Mouse (Mus musculus): ENCODE results near the gene C5ar2.
"Not testable (repeated sequence)": the region's sequence is repeated elsewhere in the genome, so short reads cannot be mapped to it uniquely, and the experiment has no call there.

The C5ar2 gene

DNA sequence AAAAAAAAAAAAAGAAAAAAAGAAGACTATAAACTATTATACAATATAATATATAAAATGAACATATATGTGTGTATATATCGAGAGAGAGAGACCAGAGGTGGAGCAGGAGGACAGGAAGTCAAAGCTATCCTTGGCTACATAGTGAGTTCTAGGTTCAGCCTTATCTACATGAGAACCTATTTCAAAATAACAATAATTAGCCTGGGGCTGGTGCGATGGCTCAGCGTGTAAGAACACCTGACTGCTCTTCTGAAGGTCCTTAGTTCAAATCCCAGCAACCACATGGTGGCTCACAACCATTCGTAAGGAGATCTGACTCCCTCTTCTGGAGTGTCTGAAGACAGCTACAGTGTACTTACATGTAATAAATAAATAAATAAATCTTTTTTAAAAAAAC is 12.0 kb upstream of the C5ar2 start:
- not testable (repeated sequence) for DNase-seq

GRCm38 (mm10) chr7:16254195-16254594 is 10.2 kb upstream of the C5ar2 start:
- DNase-seq, result no peak

- DNase-seq, result no peak
These were observed 6.7 kb upstream of the C5ar2 start for GRCm38 (mm10) chr7:16250687-16251086.

- no peak for DNase-seq
These were observed 2.0 kb upstream of the C5ar2 start for GRCm38 (mm10) chr7:16245958-16246357.

GRCm38 (mm10) chr7:16242198-16242597 is 1.8 kb downstream of the C5ar2 start:
- no peak for DNase-seq

- no peak for DNase-seq
These were observed 2.2 kb downstream of the C5ar2 start for GRCm38 (mm10) chr7:16241787-16242186.

DNA sequence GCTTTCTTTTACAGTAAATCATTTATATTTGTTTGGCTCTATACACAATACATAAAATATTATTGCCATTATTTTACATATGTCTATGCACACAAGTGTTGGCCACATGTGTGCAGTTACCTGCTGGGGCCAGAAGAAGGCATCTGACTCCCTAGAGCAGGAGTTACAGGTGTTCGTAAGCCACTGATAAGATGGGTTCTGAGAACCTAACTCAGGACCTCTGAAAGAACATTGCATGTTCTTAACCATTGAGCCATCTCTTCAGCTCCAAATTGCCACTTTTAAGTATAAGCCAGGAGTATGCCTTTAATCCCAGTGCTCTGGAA is 3.0 kb downstream of the C5ar2 start:
- no peak for DNase-seq

GRCm38 (mm10) chr7:16240281-16240977 is 3.5 kb downstream of the C5ar2 start:
- peak in 1 of 2 experiments; percentile 30 for DNase-seq

GRCm38 (mm10) chr7:16239554-16239997 is 4.4 kb downstream of the C5ar2 start:
- peak; percentile 60 to 72 for DNase-seq

GRCm38 (mm10) chr7:16229869-16230268 is 14.1 kb downstream of the C5ar2 start:
- no peak for DNase-seq

- peak; percentile 98 to 99 for DNase-seq
These were observed 22.2 kb downstream of the C5ar2 start, which contains the start of gene Dhx34 for GRCm38 (mm10) chr7:16221582-16222272. TSS of gene Dhx34 (minus strand) at chr7:16222037.

DNA sequence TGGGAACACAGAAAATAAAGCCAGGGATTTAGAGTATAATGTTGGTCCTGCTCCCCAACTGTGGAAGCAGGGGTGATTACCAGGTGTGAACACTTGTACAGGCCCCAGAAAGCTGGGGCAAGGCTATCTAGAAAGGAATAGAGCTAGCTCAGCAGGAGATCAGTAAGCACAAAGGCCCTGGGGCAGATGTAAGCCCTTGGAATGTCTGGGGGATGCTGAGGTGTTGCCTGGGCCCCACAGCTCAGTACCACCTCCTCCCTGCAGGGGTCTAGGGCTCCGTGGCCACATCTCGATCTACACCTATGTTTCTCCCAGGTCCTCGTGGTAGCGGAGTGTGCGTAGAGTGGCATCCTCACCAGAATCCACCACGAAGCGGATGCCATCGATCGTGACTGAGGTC is 30.0 kb downstream of the C5ar2 start:
- DNase-seq, result no peak

GRCm38 (mm10) chr7:16213196-16213595 is 30.8 kb downstream of the C5ar2 start:
- DNase-seq, result no peak

GRCm38 (mm10) chr7:16210862-16211365 is 33.0 kb downstream of the C5ar2 start:
- peak in 1 of 2 experiments; percentile 27 for DNase-seq

GRCm38 (mm10) chr7:16208781-16209665 is 34.9 kb downstream of the C5ar2 start:
- no peak for DNase-seq

- no peak for DNase-seq
These were observed 36.5 kb downstream of the C5ar2 start for GRCm38 (mm10) chr7:16207496-16207895.

DNA sequence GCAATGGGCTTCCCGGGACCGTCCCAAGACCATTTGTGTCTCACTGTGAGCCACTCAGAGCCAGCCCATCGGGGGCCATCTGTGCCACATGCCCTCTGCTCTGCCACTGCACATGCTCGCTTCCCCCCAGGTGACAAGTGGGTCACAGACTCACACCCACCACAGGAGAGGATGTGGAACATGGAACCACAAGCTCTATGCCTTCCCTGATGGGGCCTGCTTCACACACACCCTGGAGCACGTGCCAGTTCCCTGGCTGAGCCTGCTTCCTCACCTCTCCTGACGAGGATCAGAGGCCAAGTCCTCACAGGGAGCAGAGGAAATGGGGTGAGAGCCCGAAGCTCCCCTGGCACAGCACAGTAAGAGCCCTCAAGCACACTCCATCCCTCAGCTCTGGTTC is 36.9 kb downstream of the C5ar2 start:
- peak; percentile 20 to 27 for DNase-seq

- no peak for DNase-seq
These were observed 39.2 kb downstream of the C5ar2 start for GRCm38 (mm10) chr7:16204791-16205190.

GRCm38 (mm10) chr7:16203505-16203903 is 40.5 kb downstream of the C5ar2 start:
- no peak for DNase-seq

GRCm38 (mm10) chr7:16202756-16203504 is 41.0 kb downstream of the C5ar2 start:
- no peak for DNase-seq

- no peak for DNase-seq
These were observed 42.8 kb downstream of the C5ar2 start for GRCm38 (mm10) chr7:16201136-16201535.

- no peak for DNase-seq
These were observed 45.4 kb downstream of the C5ar2 start for GRCm38 (mm10) chr7:16198540-16198939.

All from cerebellum, postnatal 25 days (tissue).